Mouse (Mus musculus): ENCODE data around the gene Mas1. TPM values are rescaled to one million over a fixed set of nuclear protein-coding genes. Genes with fewer than 3 reads are reported as not detected.

The Mas1 gene
- polyA plus RNA-seq, 2 experiments: 1.7 to 2.1 TPM

DNA sequence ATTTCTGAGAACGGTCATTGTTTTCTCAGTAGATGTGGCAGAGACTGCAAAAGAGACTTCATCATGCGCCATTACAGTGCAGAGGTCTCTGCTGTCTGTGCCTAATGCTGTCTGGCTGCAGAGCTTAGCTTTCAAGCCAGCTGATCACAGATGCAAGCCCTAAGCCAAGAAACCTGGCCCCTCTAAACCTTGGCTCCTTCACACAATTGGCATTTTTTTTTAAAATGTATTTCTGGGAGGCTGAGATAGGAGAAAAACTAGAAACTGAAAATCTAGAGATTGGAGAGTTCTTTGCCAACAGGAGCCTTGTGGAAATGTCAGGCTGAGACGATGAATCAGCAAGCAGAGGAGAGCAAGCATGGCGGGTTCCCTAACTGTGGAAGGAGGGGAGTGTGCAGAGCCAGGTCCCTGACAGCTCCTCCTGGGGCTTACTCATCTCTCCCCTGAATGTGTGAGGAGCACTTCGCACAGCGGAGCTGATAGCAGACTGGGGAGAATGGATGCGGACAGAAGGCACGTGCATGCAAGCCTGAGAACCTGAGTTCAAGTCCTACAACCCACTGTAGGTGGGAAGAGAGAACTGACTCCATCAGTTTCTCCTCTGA, 18.1 kb downstream of the Mas1 start:
- no peaks in the 10 kb centered on the region for H3K27me3 ChIP-seq (ENCODE audit: control insufficient read depth, insufficient read depth, low read length)
- DNase-seq (ENCODE audit: low spot score) (no peak), ATAC-seq (ENCODE audit: low FRiP score, low read depth) (no peak)
- WGBS: 85% methylated on average over 8 of the region's 8 CpGs
- no peak overlapping the region for H3K4me3 ChIP-seq (replicated peaks; ENCODE audit: low read length)
- H3K9me3 ChIP-seq (ENCODE audit: control insufficient read depth, low read length): no peaks in the 10 kb centered on the region
- H3K4me2 ChIP-seq (replicated peaks; ENCODE audit: low read depth, low read length, severe bottlenecking): no peak overlapping the region
- H3K9ac ChIP-seq (ENCODE audit: low read depth, low read length, severe bottlenecking): no peak overlapping the region
- no peak overlapping the region for H3K27ac ChIP-seq (replicated peaks; ENCODE audit: low read depth, low read length)
- H3K4me1 ChIP-seq (ENCODE audit: control insufficient read depth, insufficient read depth, low read length): peaks cover 10% of the 10 kb centered on the region
- no peaks in the 10 kb centered on the region for H3K36me3 ChIP-seq (ENCODE audit: control insufficient read depth, insufficient read depth, low read length)
- no peak for TF ChIP-seq POLR2A (IDR thresholded peaks at IDR 0.05; ENCODE audit: borderline replicate concordance, extremely low read depth, insufficient read depth, insufficient read length)

DNA sequence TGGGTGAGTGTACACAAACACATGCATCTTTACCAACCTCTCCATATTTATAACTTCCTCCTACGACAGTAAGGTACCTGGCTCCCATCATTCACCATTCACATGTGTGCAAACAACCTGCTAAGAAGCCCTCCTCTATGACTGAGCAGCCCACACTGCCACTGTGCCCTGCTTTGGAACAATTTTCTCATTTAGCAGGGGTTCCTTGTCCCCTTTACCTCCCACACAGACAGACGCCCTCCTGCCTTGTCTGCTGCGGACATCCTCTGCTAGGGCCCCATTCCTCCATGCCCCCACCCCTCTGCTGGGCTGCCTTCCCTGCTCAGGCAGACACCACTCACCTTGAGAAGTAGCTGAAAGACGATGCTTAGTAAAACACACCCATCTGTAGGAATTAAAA, 20.2 kb downstream of the Mas1 start:
- no peak for TF ChIP-seq POLR2A (IDR thresholded peaks at IDR 0.05; ENCODE audit: borderline replicate concordance, extremely low read depth, insufficient read depth, insufficient read length)
- H3K36me3 ChIP-seq (ENCODE audit: control insufficient read depth, insufficient read depth, low read length): no peaks in the 10 kb centered on the region
- no peak overlapping the region for H3K4me2 ChIP-seq (replicated peaks; ENCODE audit: low read depth, low read length, severe bottlenecking)
- no peaks in the 10 kb centered on the region for H3K27me3 ChIP-seq (ENCODE audit: control insufficient read depth, insufficient read depth, low read length)
- H3K4me3 ChIP-seq (replicated peaks; ENCODE audit: low read length): no peak overlapping the region
- 62% methylated on average over 4 of the region's 4 CpGs for WGBS
- ATAC-seq (ENCODE audit: low FRiP score, low read depth): no peak
- no peak overlapping the region for H3K9ac ChIP-seq (ENCODE audit: low read depth, low read length, severe bottlenecking)
- no peaks in the 10 kb centered on the region for H3K9me3 ChIP-seq (ENCODE audit: control insufficient read depth, low read length)
- no peak overlapping the region for H3K27ac ChIP-seq (replicated peaks; ENCODE audit: low read depth, low read length)
- peaks cover 20% of the 10 kb centered on the region for H3K4me1 ChIP-seq (ENCODE audit: control insufficient read depth, insufficient read depth, low read length)
- DNase-seq (ENCODE audit: low spot score): no peak

GRCm38 (mm10) chr17:12846474-12846873, 21.5 kb downstream of the Mas1 start:
- peak overlapping the region; percentile 35 for H3K27ac ChIP-seq (replicated peaks; ENCODE audit: low read depth, low read length)
- no peak for ATAC-seq (ENCODE audit: low FRiP score, low read depth)

GRCm38 (mm10) chr17:12845862-12846261, 22.1 kb downstream of the Mas1 start:
- no peak for TF ChIP-seq POLR2A (IDR thresholded peaks at IDR 0.05; ENCODE audit: borderline replicate concordance, extremely low read depth, insufficient read depth, insufficient read length)
- no peak overlapping the region for H3K9ac ChIP-seq (ENCODE audit: low read depth, low read length, severe bottlenecking)
- H3K27me3 ChIP-seq (ENCODE audit: control insufficient read depth, insufficient read depth, low read length): no peaks in the 10 kb centered on the region
- peak; percentile 35; the same call in 1 of the 2 replicates for ATAC-seq (ENCODE audit: low FRiP score, low read depth)
- H3K4me1 ChIP-seq (ENCODE audit: control insufficient read depth, insufficient read depth, low read length): peaks cover 20% of the 10 kb centered on the region
- H3K4me2 ChIP-seq (replicated peaks; ENCODE audit: low read depth, low read length, severe bottlenecking): no peak overlapping the region
- WGBS: 28% methylated on average over 5 of the region's 5 CpGs
- H3K4me3 ChIP-seq (replicated peaks; ENCODE audit: low read length): no peak overlapping the region
- H3K36me3 ChIP-seq (ENCODE audit: control insufficient read depth, insufficient read depth, low read length): peaks cover 2% of the 10 kb centered on the region; the same call in 1 of the 2 replicates
- peak overlapping the region; percentile 35 for H3K27ac ChIP-seq (replicated peaks; ENCODE audit: low read depth, low read length)
- peak; percentile 36 for DNase-seq (ENCODE audit: low spot score)
- H3K9me3 ChIP-seq (ENCODE audit: control insufficient read depth, low read length): no peaks in the 10 kb centered on the region

More at GRCm38 (mm10) chr17:12846474-12846873, 21.5 kb downstream of the Mas1 start:
- Histone ChIP-seq H3K4me2 (replicated peaks; ENCODE audit: low read depth, low read length, severe bottlenecking) (no peak overlapping the region), H3K36me3 (ENCODE audit: control insufficient read depth, insufficient read depth, low read length) (peaks cover 2% of the 10 kb centered on the region; the same call in 1 of the 2 replicates), H3K9ac (ENCODE audit: low read depth, low read length, severe bottlenecking) (no peak overlapping the region), H3K27me3 (ENCODE audit: control insufficient read depth, insufficient read depth, low read length) (no peaks in the 10 kb centered on the region), H3K9me3 (ENCODE audit: control insufficient read depth, low read length) (no peaks in the 10 kb centered on the region), H3K4me1 (ENCODE audit: control insufficient read depth, insufficient read depth, low read length) (peaks cover 20% of the 10 kb centered on the region), H3K4me3 (replicated peaks; ENCODE audit: low read length) (no peak overlapping the region)
- no peak for DNase-seq (ENCODE audit: low spot score)
- WGBS: 58% methylated on average over 5 of the region's 5 CpGs
- TF ChIP-seq POLR2A (IDR thresholded peaks at IDR 0.05; ENCODE audit: borderline replicate concordance, extremely low read depth, insufficient read depth, insufficient read length): no peak

DNA sequence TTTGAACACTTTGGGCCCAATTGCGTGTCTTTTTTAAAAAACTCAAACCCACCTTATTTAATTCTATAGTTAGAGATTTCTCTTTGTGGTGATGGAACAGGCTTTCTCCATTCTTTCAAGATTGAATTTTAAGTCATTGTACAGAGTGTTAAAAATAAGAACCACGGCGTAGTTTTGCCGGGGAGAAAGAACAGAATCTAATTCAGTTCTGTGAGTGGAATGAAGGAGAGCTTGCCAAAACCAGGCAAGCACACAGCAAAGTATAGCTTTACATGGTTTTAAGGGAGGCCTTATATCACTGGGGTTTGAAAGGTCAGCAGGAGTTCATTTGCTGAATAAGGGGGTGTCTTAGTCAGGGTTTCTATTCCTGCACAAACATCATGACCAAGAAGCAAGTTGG, 23.4 kb downstream of the Mas1 start:
- peak overlapping the region; percentile 71 for H3K27ac ChIP-seq (replicated peaks; ENCODE audit: low read depth, low read length)
- DNase-seq (ENCODE audit: low spot score) (peak; percentile 58), ATAC-seq (ENCODE audit: low FRiP score, low read depth) (peak; percentile 42; the same call in 1 of the 2 replicates)
- WGBS: 50% methylated on average over 4 of the region's 4 CpGs
- no peak overlapping the region for H3K4me3 ChIP-seq (replicated peaks; ENCODE audit: low read length)
- H3K9me3 ChIP-seq (ENCODE audit: control insufficient read depth, low read length): no peaks in the 10 kb centered on the region
- no peak overlapping the region for H3K9ac ChIP-seq (ENCODE audit: low read depth, low read length, severe bottlenecking)
- H3K4me1 ChIP-seq (ENCODE audit: control insufficient read depth, insufficient read depth, low read length): peaks cover 30% of the 10 kb centered on the region
- peaks cover 2% of the 10 kb centered on the region; the same call in 1 of the 2 replicates for H3K36me3 ChIP-seq (ENCODE audit: control insufficient read depth, insufficient read depth, low read length)
- H3K27me3 ChIP-seq (ENCODE audit: control insufficient read depth, insufficient read depth, low read length): no peaks in the 10 kb centered on the region
- no peak for TF ChIP-seq POLR2A (IDR thresholded peaks at IDR 0.05; ENCODE audit: borderline replicate concordance, extremely low read depth, insufficient read depth, insufficient read length)
- no peak overlapping the region for H3K4me2 ChIP-seq (replicated peaks; ENCODE audit: low read depth, low read length, severe bottlenecking)

All from limb, embryonic 14.5 days (tissue).